8 mouse cellular contexts compared by ENCODE assay signal in the genomic region with DNA sequence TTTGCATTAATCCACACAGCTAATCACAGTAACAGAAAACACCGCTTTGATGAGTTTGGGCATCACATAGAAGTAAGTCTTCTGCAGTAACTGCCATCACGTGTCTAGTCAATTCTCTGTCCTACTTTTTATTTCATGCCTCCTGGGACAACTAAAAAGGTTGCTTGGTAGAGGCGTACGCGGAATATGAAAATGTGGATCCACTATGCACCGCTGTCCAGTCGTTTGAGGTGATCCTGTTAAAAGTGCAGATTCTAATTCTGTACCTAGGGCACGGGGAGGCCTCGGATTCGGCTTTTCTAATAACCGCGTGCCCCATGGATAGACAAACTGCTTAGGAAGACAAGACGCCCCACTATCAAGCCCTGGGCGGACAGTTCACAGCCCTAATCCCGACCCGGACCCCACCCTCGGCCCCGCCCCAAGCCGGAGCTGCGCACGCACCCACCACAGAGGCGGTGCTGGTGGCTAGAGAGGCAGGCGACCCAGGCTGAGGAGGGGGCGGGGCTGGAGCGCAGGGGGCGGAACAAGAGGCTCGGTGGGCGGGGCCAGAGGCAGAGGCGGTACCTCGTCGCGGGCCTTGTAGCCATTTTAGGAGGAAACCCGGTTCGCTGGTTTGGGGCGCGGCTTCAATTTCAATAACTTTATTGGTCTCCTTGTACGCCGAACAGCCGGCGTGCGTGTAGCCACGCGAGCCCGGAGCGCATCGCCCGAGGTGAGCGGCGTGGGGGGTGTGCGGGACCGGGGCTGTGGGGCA. TPM values are rescaled to one million over a fixed set of nuclear protein-coding genes. Genes with fewer than 3 reads are reported as not detected.
DNase-seq lines count a peak whose midpoint lies in the region; ATAC-seq and TF ChIP-seq lines count a peak whose summit lies in the region.

A gene (plus strand): TSS at position 539 of the 757 bp plus-strand sequence.

- peak within 1 kb of the TSS; percentile 70 for H3K4me2 ChIP-seq in forebrain, embryonic 15.5 days (replicated peaks)

- H3K27me3 ChIP-seq in forebrain, embryonic 15.5 days, result no peaks in the 10 kb centered on the region

- DNase-seq in ES-E14 (ENCODE audit: low read depth, low spot score), result peak; percentile 92
- DNase-seq in cerebellum, adult 11-12 months, result peak; percentile 98
- DNase-seq in heart, postnatal 25 days (ENCODE audit: low spot score), result peak; percentile 98
- DNase-seq in layer of hippocampus, adult 18-20 months (ENCODE audit: low spot score in 2 of 2), result peak; percentile 97 to 99
- peak; percentile 97 for DNase-seq in lung, adult 2 months
- peak; percentile 97 to 99 for DNase-seq in thymus, adult 18-20 months

- in situ Hi-C loops in ES-E14 (cut with MboI; ENCODE audit: low sequenced_read_pairs in 2 of 2, unreplicated experiment in 2 of 2), result no loop called here

- peak within 1 kb of the TSS; percentile 81 to 96 for H3K4me3 ChIP-seq in ES-E14 (ENCODE audit: insufficient read depth in 1 of 2, low read depth in 1 of 2, low read length in 2 of 2, poor library complexity in 1 of 2, severe bottlenecking in 1 of 2)
- peak within 1 kb of the TSS; percentile 77 for H3K4me3 ChIP-seq in forebrain, embryonic 15.5 days
- H3K4me3 ChIP-seq in lung, adult 2 months (replicated peaks; ENCODE audit: extremely low read depth, low read depth, low read length), result peak within 1 kb of the TSS; percentile 83

- H3K4me1 ChIP-seq in ES-E14 (ENCODE audit: control insufficient read depth in 2 of 2, insufficient read depth in 2 of 2, low read length in 2 of 2, poor library complexity in 1 of 2), result no peaks in the 10 kb centered on the region; a peak in 1 of 4 replicates
- H3K4me1 ChIP-seq in forebrain, embryonic 15.5 days, result peaks cover 16% of the 10 kb centered on the region
- peaks cover 7% of the 10 kb centered on the region for H3K4me1 ChIP-seq in lung, adult 2 months (ENCODE audit: control insufficient read depth, insufficient read depth, low read length)

- intact Hi-C loops in heart, postnatal 25 days (cut with DNase I), result loop anchor here (2.0 to 5.0 kb wide), 2 partner anchors 47 to 109 kb away; a partner anchor contains a TSS

- H3K27ac ChIP-seq in ES-E14 (ENCODE audit: insufficient read depth, low read depth, low read length, poor library complexity, severe bottlenecking), result peak within 1 kb of the TSS; percentile 45; the same call in 1 of the 2 replicates
- H3K27ac ChIP-seq in forebrain, embryonic 15.5 days (replicated peaks), result peak within 1 kb of the TSS; percentile 71

- peak within 1 kb of the TSS; percentile 87 for H3K9ac ChIP-seq in ES-E14 (ENCODE audit: insufficient read depth, low read depth, low read length, poor library complexity, severe bottlenecking)
- H3K9ac ChIP-seq in forebrain, embryonic 15.5 days (replicated peaks), result peak within 1 kb of the TSS; percentile 69

- ATAC-seq in forebrain, embryonic 15.5 days (replicated peaks), result peak; percentile 95
- ATAC-seq in neutrophil, adult 5-6 weeks (ENCODE audit: extremely low read depth, insufficient number of reproducible peaks, low FRiP score, poor library complexity, severe bottlenecking), result peak; percentile 97

- TF ChIP-seq CTCF in lung, adult 2 months (IDR thresholded peaks at IDR 0.05; ENCODE audit: insufficient read depth, low read length), result no peak

- 2% methylated on average over 51 of the region's 51 CpGs for WGBS in forebrain, embryonic 15.5 days
- 1% methylated on average over 51 of the region's 51 CpGs for WGBS in lung, adult 2 months

- no peaks in the 10 kb centered on the region for H3K9me3 ChIP-seq in ES-E14 (ENCODE audit: control insufficient read depth, insufficient read depth, low read depth, low read length)
- H3K9me3 ChIP-seq in forebrain, embryonic 15.5 days, result no peaks in the 10 kb centered on the region

- TF ChIP-seq POLR2A in lung, adult 2 months (IDR thresholded peaks at IDR 0.05; ENCODE audit: borderline replicate concordance, extremely low read depth, low read depth, low read length), result peak; percentile 75; the same call in 1 of the 2 replicates

- peaks cover 2% of the 10 kb centered on the region; the same call in 1 of the 2 replicates for H3K36me3 ChIP-seq in ES-E14 (ENCODE audit: control insufficient read depth, insufficient read depth, low read length, poor library complexity, severe bottlenecking)
- 0 out of 2 replicates have a peak, but pooled peaks cover 1% of the 10 kb centered on the region for H3K36me3 ChIP-seq in forebrain, embryonic 15.5 days

TF ChIP-seq in ES-E14, 5 proteins besides CTCF, POLR2A, EP300 and RAD21:
- no peak for TF ChIP-seq ZC3H11A (IDR thresholded peaks at IDR 0.05; ENCODE audit: borderline replicate concordance, low read depth, low read length)
- TF ChIP-seq ZNF384 (IDR thresholded peaks at IDR 0.05; ENCODE audit: low read depth, low read length), result peak; percentile 72
- no peak for TF ChIP-seq MAFK (IDR thresholded peaks at IDR 0.05; ENCODE audit: insufficient read depth, low read depth, low read length)
- TF ChIP-seq HCFC1 (IDR thresholded peaks at IDR 0.05; ENCODE audit: borderline replicate concordance, insufficient read depth, low read length), result peak; percentile 73

RNA-seq across cellular contexts. Expression of the gene that starts here (rescaled TPM):
- 7.0 and 7.5 TPM in 2 replicates for total RNA-seq in ES-E14 (2012; rRNA removed)
- polyA plus RNA-seq in forebrain, embryonic 15.5 days (2015; fragmentation: Nextera tagmentation; extraction: Ambion mirVana), result 9.5 and 10.0 TPM in 2 replicates
- total RNA-seq in heart, postnatal 25 days (2021), result 10 to 100 TPM; 20.5 to 22.1 TPM
- 10 to 100 TPM; 35.3 TPM for total RNA-seq in layer of hippocampus, adult 18-20 months (2021)
- polyA plus RNA-seq in lung, adult 2 months (2012; rRNA removed), result 5.4 and 8.3 TPM in 2 replicates
- 13.5 and 22.8 TPM in 2 replicates for total RNA-seq in neutrophil, adult 5-6 weeks (2017)

Comparison
In these comparisons a context has a peak if more than half of its experiments do, and no peak if none do; other contexts are left out.
1. Peak in every context shown above with its lines: DNase-seq, ATAC-seq, H3K4me3 ChIP-seq and H3K27ac ChIP-seq.